Mouse (Mus musculus) heart, postnatal 0 days (tissue): ENCODE measurements at regions not wholly inside any gene's neighbourhood (a gene's known extent, or its start where the extent isn't known, plus 50 kb on each side); places are given as distances from the start of the nearest gene placed in this dataset.
A peak's percentile ranks its signal among the peaks of the same experiment; 100 is the strongest.

Source experiments
- ATAC-seq: fragments of 200-750 bp; cut with Nextera tagmentation; 2 replicates; pipeline ENCODE4 v1.8.0; 2017; ENCODE audit warnings: low read depth, moderate number of reproducible peaks, moderate library complexity; ENCODE audit not compliant: insufficient read depth
- DNase-seq: peaks from one replicate; pipeline ENCODE4 v3.0.0-alpha.2; 2016; ENCODE audit warnings: low spot score
- H3K27ac ChIP-seq: fragments of 300-500 bp; sonication (generic); 2 replicates; pipeline ENCODE4 v1.5.1; 2014; ENCODE audit warnings: low read depth, mild to moderate bottlenecking
- H3K27me3 ChIP-seq: fragments of 300-500 bp; sonication (generic); 2 replicates; pipeline ENCODE4 v1.6.1; 2014; ENCODE audit warnings: low read length, mixed read lengths; ENCODE audit not compliant: control insufficient read depth, insufficient read depth
- H3K36me3 ChIP-seq: fragments of 300-500 bp; sonication (generic); replicated peaks from 2 replicates; pipeline ENCODE4 v1.6.1; 2014; ENCODE audit warnings: low read length, mixed read lengths; ENCODE audit not compliant: control insufficient read depth, insufficient read depth
- H3K4me1 ChIP-seq: fragments of 300-500 bp; sonication (generic); 2 replicates; pipeline ENCODE4 v1.6.1; 2014; ENCODE audit warnings: antibody characterized with exemption; ENCODE audit not compliant: control insufficient read depth, insufficient read depth
- H3K4me2 ChIP-seq: fragments of 300-500 bp; sonication (generic); 2 replicates; pipeline ENCODE4 v1.6.1; 2014; ENCODE audit warnings: low read depth, mild to moderate bottlenecking, low read length, moderate library complexity
- H3K4me3 ChIP-seq: fragments of 300-500 bp; sonication (generic); 2 replicates; pipeline ENCODE4 v1.5.1; 2014; ENCODE audit warnings: low read depth, low read length
- H3K9ac ChIP-seq: fragments of 300-500 bp; sonication (generic); replicated peaks from 2 replicates; pipeline ENCODE4 v1.6.1; 2014; ENCODE audit warnings: low read depth, low read length, mixed read lengths
- H3K9me3 ChIP-seq: fragments of 300-500 bp; sonication (generic); replicated peaks from 2 replicates; pipeline ENCODE4 v1.6.1; 2016; ENCODE audit warnings: low read length; ENCODE audit not compliant: control insufficient read depth
- CTCF ChIP-seq: IDR thresholded peaks from 2 replicates; pipeline ENCODE4 v1.5.1; 2016; ENCODE audit warnings: antibody characterized with exemption, control low read depth, low read depth
- EP300 ChIP-seq: IDR thresholded peaks from 2 replicates; pipeline ENCODE4 v1.6.1; 2016; ENCODE audit warnings: antibody characterized with exemption, low read depth
- WGBS: fragments of 180-500 bp; shearing (Covaris S2); extraction: QIAGEN DNeasy Blood & Tissue Kit; methylation state at CpG from one replicate; pipeline ENCODE4 v1.1.7; 2014; 5-methylcytosine and 5-hydroxymethylcytosine counted together

- Histone ChIP-seq H3K27ac (no peak overlapping the region), H3K9me3 (no peaks in the 10 kb centered on the region), H3K27me3 (no peaks in the 10 kb centered on the region), H3K9ac (no peak overlapping the region), H3K36me3 (no peaks in the 10 kb centered on the region), H3K4me1 (no peaks in the 10 kb centered on the region), H3K4me2 (no peak overlapping the region), H3K4me3 (no peak overlapping the region)
- TF ChIP-seq EP300 (no peak), CTCF (no peak)
- ATAC-seq (no peak), DNase-seq (no peak)
- 60% methylated on average over 4 of the region's 4 CpGs for WGBS
Measured at GRCm38 (mm10) chr9:84922306-84922705, 390.3 kb upstream of the Gm11114 start.

- ATAC-seq (no peak), DNase-seq (no peak)
- Histone ChIP-seq H3K27ac (no peak overlapping the region), H3K4me2 (no peak overlapping the region), H3K9me3 (no peaks in the 10 kb centered on the region), H3K4me3 (no peak overlapping the region), H3K36me3 (no peaks in the 10 kb centered on the region), H3K27me3 (no peaks in the 10 kb centered on the region), H3K4me1 (no peaks in the 10 kb centered on the region), H3K9ac (no peak overlapping the region)
- WGBS: 82% methylated on average over 8 of the region's 8 CpGs
- no peak for TF ChIP-seq CTCF
- no peak for TF ChIP-seq EP300
Measured at GRCm38 (mm10) chr9:84923966-84924365, 388.6 kb upstream of the Gm11114 start.

GRCm38 (mm10) chr9:84936291-84937055, 376.1 kb upstream of the Gm11114 start:
- no peak for ATAC-seq
- WGBS: 81% methylated on average over 2 of the region's 2 CpGs

GRCm38 (mm10) chr9:84966558-84967154, 345.9 kb upstream of the Gm11114 start:
- Histone ChIP-seq H3K4me1 (peaks cover 5% of the 10 kb centered on the region; the same call in 1 of the 2 replicates), H3K27ac (peak overlapping the region; percentile 87), H3K4me3 (0 out of 2 replicates have a peak overlapping the region, but pooled peaks have one; percentile 5), H3K27me3 (no peaks in the 10 kb centered on the region), H3K36me3 (no peaks in the 10 kb centered on the region), H3K9ac (no peak overlapping the region), H3K4me2 (peak overlapping the region; percentile 32; the same call in 1 of the 2 replicates), H3K9me3 (no peaks in the 10 kb centered on the region)
- WGBS: 53% methylated on average over 11 of the region's 11 CpGs
- DNase-seq (peak; percentile 81), ATAC-seq (peak; percentile 91)
- TF ChIP-seq EP300 (peak; percentile 80), CTCF (no peak)

More at GRCm38 (mm10) chr9:84936291-84937055, 376.1 kb upstream of the Gm11114 start:
- DNase-seq: no peak
- no peaks in the 10 kb centered on the region for H3K9me3 ChIP-seq
- H3K27ac ChIP-seq: no peak overlapping the region
- no peaks in the 10 kb centered on the region for H3K4me1 ChIP-seq
- H3K4me3 ChIP-seq: no peak overlapping the region
- H3K27me3 ChIP-seq: no peaks in the 10 kb centered on the region
- no peak overlapping the region for H3K9ac ChIP-seq
- H3K36me3 ChIP-seq: no peaks in the 10 kb centered on the region
- no peak overlapping the region for H3K4me2 ChIP-seq
- TF ChIP-seq EP300 (no peak), CTCF (no peak)

- TF ChIP-seq EP300 (no peak), CTCF (no peak)
- 73% methylated on average over 3 of the region's 3 CpGs for WGBS
- Histone ChIP-seq H3K27ac (no peak overlapping the region), H3K4me1 (peaks cover 5% of the 10 kb centered on the region; the same call in 1 of the 2 replicates), H3K9ac (no peak overlapping the region), H3K9me3 (no peaks in the 10 kb centered on the region), H3K4me3 (no peak overlapping the region), H3K27me3 (no peaks in the 10 kb centered on the region), H3K4me2 (no peak overlapping the region), H3K36me3 (no peaks in the 10 kb centered on the region)
- ATAC-seq: no peak
- DNase-seq: no peak
Measured at GRCm38 (mm10) chr9:84969975-84970608, 342.5 kb upstream of the Gm11114 start.
